Mouse (Mus musculus) layer of hippocampus, adult 2 months (tissue): ENCODE measurements around the gene Hoxb5. TPM values are rescaled to one million over a fixed set of nuclear protein-coding genes. Genes with fewer than 3 reads are reported as not detected.

Experiments
- DNase-seq, 2 experiments: peaks; one replicate each; pipeline ENCODE4 v3.0.0; 2022; ENCODE audit warnings: low spot score in 2 of 2
- H3K27ac ChIP-seq: fragments of 200-600 bp; 2 replicates; pipeline ENCODE4 v1.8.1; 2022
- H3K4me3 ChIP-seq: fragments of 200-600 bp; 2 replicates; pipeline ENCODE4 v1.8.1; 2022; ENCODE audit warnings: mild to moderate bottlenecking
- CTCF ChIP-seq: fragments of 200-600 bp; conservative IDR thresholded peaks from 2 replicates; pipeline ENCODE4 v1.8.1; 2022; ENCODE audit warnings: antibody characterized with exemption, mild to moderate bottlenecking, moderate library complexity
- total RNA-seq, 2 experiments: library from RNA; stranded (reverse); gene quantifications; 2 replicates each; pipeline ENCODE4 v1.2.3; 2021

The Hoxb5 gene
- total RNA-seq, 2 experiments from 2014 or later = not detected

- TF ChIP-seq CTCF = no peak
- Histone ChIP-seq H3K27ac (no peak overlapping the region), H3K4me3 (no peak overlapping the region)
- DNase-seq = no peak
Observed at GRCm38 (mm10) chr11:96338957-96339855, 36.1 kb downstream of the Hoxb5 start.

- H3K4me3 ChIP-seq = no peak overlapping the region
- no peak for DNase-seq
- no peak for TF ChIP-seq CTCF
- no peak overlapping the region for H3K27ac ChIP-seq
Observed at GRCm38 (mm10) chr11:96340698-96341365, 37.7 kb downstream of the Hoxb5 start.

GRCm38 (mm10) chr11:96341701-96342575, 38.8 kb downstream of the Hoxb5 start:
- TF ChIP-seq CTCF = no peak
- H3K4me3 ChIP-seq = no peak overlapping the region
- no peak for DNase-seq

GRCm38 (mm10) chr11:96342576-96342930, 39.4 kb downstream of the Hoxb5 start:
- H3K27ac ChIP-seq = no peak overlapping the region
- no peak overlapping the region for H3K4me3 ChIP-seq
- no peak for DNase-seq
- TF ChIP-seq CTCF = no peak

More at GRCm38 (mm10) chr11:96341701-96342575, 38.8 kb downstream of the Hoxb5 start:
- no peak overlapping the region for H3K27ac ChIP-seq

DNA sequence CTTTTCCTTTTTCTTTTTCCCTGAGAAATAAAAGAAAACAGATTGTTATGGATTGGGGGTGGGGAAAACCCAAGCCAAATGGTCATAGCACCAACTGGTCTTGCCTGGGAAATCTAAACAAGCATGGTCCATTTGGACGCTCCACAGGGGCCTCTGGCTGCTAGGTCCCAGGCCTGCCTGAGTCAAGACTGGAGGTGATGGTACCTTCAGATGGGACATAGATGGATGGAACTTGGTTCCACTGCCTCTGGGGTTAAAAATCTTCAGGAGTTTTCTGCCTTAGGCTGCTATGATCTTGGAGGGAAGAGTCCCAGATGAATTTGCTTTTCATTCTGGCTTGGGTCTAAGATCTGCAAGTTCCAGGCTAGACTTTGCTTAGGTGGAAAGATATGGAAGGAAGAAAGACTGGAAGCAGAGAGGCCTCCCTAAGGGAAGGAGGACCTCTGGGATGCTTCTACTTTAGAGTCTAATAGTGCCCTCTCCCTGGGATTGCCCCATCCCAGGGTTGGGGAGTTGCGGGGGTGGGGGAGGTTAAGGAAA, 40.1 kb downstream of the Hoxb5 start:
- no peak for TF ChIP-seq CTCF
- H3K27ac ChIP-seq = no peak overlapping the region
- no peak overlapping the region for H3K4me3 ChIP-seq
- no peak for DNase-seq

GRCm38 (mm10) chr11:96344061-96344877, 41.1 kb downstream of the Hoxb5 start:
- no peak overlapping the region for H3K27ac ChIP-seq
- no peak overlapping the region for H3K4me3 ChIP-seq
- no peak for TF ChIP-seq CTCF
- no peak for DNase-seq

DNA sequence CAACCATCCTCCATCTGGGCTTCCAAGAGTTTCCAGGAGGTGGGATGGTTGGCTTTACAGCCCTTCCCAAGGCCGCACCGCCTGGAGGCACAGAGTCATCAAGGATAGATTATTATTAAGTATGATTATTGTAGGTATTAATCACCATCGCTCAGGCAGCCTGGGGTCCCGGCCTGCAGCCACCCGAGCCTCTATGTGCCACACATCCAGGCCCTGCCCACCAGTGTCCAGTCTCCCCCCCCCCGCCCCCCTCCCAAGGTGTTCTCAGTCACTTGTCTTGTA, 41.7 kb downstream of the Hoxb5 start:
- no peak for TF ChIP-seq CTCF
- no peak for DNase-seq
- no peak overlapping the region for H3K27ac ChIP-seq
- H3K4me3 ChIP-seq = no peak overlapping the region

GRCm38 (mm10) chr11:96345220-96345892, 42.2 kb downstream of the Hoxb5 start:
- H3K4me3 ChIP-seq = no peak overlapping the region
- no peak for TF ChIP-seq CTCF
- no peak overlapping the region for H3K27ac ChIP-seq
- DNase-seq = no peak

DNA sequence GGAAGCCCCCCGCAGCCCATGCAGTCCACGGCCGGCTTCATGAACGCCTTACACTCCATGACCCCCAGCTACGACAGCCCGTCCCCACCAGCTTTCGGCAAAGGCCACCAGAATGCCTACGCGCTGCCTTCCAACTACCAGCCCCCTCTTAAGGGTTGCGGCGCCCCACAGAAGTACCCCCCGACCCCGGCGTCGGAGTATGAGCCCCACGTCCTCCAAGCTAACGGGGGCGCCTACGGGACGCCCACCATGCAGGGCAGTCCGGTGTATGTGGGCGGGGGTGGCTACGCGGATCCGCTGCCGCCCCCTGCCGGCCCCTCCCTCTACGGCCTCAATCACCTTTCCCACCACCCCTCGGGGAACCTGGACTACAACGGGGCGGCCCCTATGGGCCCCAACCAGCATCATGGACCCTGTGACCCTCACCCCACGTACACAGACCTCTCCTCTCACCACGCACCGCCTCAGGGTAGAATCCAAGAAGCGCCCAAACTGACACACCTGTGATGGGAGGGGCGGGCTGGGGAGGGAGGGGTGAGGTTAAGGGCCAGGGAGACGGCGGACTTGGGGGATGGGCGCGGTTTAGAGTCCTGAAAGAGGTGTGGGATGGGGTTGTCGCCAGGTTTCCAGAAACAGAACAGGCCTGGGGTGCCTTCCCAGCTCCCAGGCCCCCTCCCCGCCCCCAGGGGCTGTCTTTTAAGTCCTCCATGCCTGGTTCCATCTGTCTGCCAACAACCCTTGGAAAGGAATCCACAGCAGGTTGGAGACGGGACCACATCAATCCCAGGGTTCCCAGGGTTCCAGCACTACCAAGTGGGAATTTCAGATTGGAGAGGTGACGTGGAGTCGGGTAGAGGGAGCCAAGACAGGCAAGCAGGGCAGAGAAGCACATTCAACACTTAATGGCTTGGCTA, 43.0 kb downstream of the Hoxb5 start:
- no peak overlapping the region for H3K27ac ChIP-seq
- H3K4me3 ChIP-seq = no peak overlapping the region
- DNase-seq = no peak

GRCm38 (mm10) chr11:96346916-96347520, 43.9 kb downstream of the Hoxb5 start:
- Histone ChIP-seq H3K27ac (no peak overlapping the region), H3K4me3 (no peak overlapping the region)
- DNase-seq = no peak
- TF ChIP-seq CTCF = no peak

More for the DNA sequence above, 43.0 kb downstream of the Hoxb5 start:
- TF ChIP-seq CTCF = no peak
